Mouse (Mus musculus) stomach, embryonic 14.5 days (tissue): ENCODE results near the gene Tmem220. TPM values are rescaled to one million over a fixed set of nuclear protein-coding genes. Genes with fewer than 3 reads are reported as not detected.
A peak's percentile ranks its signal among the peaks of the same experiment; 100 is the strongest.
"Not testable (repeated sequence)": the region's sequence is repeated elsewhere in the genome, so short reads cannot be mapped to it uniquely, and the experiment has no call there.

Experiments used
- ATAC-seq: fragments of 200-750 bp; cut with Nextera tagmentation; 2 replicates; pipeline ENCODE4 v1.8.0; 2017; ENCODE audit warnings: low read depth, moderate TSS enrichment; ENCODE audit not compliant: insufficient number of reproducible peaks, insufficient read depth, low FRiP score
- H3K27ac ChIP-seq: fragments of 300-500 bp; sonication (generic); 2 replicates; pipeline ENCODE4 v1.5.1; 2014; ENCODE audit warnings: mild to moderate bottlenecking, low read length, moderate library complexity, mixed read lengths
- H3K27me3 ChIP-seq: fragments of 300-500 bp; sonication (generic); 2 replicates; pipeline ENCODE4 v1.6.1; 2014; ENCODE audit warnings: low read length, control low read depth, mixed read lengths; ENCODE audit not compliant: control insufficient read depth, insufficient read depth
- H3K36me3 ChIP-seq: fragments of 300-500 bp; sonication (generic); 2 replicates; pipeline ENCODE4 v1.6.1; 2014; ENCODE audit warnings: mild to moderate bottlenecking, control low read depth, low read length, moderate library complexity, mixed read lengths; ENCODE audit not compliant: control insufficient read depth, insufficient read depth
- H3K4me1 ChIP-seq: fragments of 300-500 bp; sonication (generic); 2 replicates; pipeline ENCODE4 v1.6.1; 2014; ENCODE audit warnings: low read length, control low read depth, mixed read lengths; ENCODE audit not compliant: control insufficient read depth, insufficient read depth
- H3K4me2 ChIP-seq: fragments of 300-500 bp; sonication (generic); replicated peaks from 2 replicates; pipeline ENCODE4 v1.6.1; 2014; ENCODE audit warnings: low read depth, low read length, control low read depth
- H3K4me3 ChIP-seq: fragments of 300-500 bp; sonication (generic); 2 replicates; pipeline ENCODE4 v1.5.1; 2014; ENCODE audit warnings: low read depth, low read length, control low read depth
- H3K9ac ChIP-seq: fragments of 300-500 bp; sonication (generic); replicated peaks from 2 replicates; pipeline ENCODE4 v1.6.1; 2014; ENCODE audit warnings: low read depth, mild to moderate bottlenecking, control low read depth, low read length, moderate library complexity, mixed read lengths
- H3K9me3 ChIP-seq: fragments of 300-500 bp; sonication (generic); 2 replicates; pipeline ENCODE4 v1.6.1; 2016; ENCODE audit warnings: low read depth, low read length, control low read depth; ENCODE audit not compliant: control insufficient read depth
- WGBS: fragments of 180-500 bp; shearing (Covaris S2); extraction: QIAGEN DNeasy Blood & Tissue Kit; methylation state at CpG from one replicate; pipeline ENCODE4 v1.1.7; 2014; 5-methylcytosine and 5-hydroxymethylcytosine counted together
- polyA plus RNA-seq: library from polyadenylated mRNA; unstranded; fragments of >200 nt; fragmentation: Nextera tagmentation; extraction: Ambion mirVana; gene quantifications from 2 replicates; pipeline ENCODE4 v1.2.1, GENCODE M21; 2014

Tmem220 gene
- polyA plus RNA-seq, 1 experiment from 2014 or later, result 2.2 TPM

DNA sequence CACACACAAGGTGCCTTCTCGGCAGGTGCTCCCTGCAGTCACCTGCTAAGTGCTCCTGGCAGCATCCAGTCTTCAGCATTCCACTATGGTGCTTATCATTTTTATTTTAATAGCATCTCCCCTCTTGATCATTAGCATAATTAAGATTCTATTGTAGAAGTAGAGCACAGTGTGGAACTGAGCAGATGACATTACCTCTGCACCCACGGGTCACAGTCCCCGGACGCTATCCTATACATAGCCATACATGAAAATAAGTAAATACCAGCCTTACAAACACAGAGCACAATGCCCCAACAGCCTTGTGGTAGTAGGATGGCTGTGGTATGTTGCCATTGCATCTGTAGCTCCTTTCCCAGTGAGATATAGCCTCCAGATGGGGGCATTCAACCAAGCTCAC, 16.4 kb upstream of the Tmem220 start:
- 91% methylated on average over 4 of the region's 4 CpGs for WGBS
- H3K9me3 ChIP-seq, result no peaks in the 10 kb centered on the region
- ATAC-seq, result no peak
- peak overlapping the region; percentile 27; the same call in 1 of the 2 replicates for H3K27ac ChIP-seq
- no peaks in the 10 kb centered on the region for H3K36me3 ChIP-seq
- no peak overlapping the region for H3K4me3 ChIP-seq
- H3K27me3 ChIP-seq, result no peaks in the 10 kb centered on the region
- no peak overlapping the region for H3K9ac ChIP-seq
- H3K4me1 ChIP-seq, result no peaks in the 10 kb centered on the region
- no peak overlapping the region for H3K4me2 ChIP-seq

DNA sequence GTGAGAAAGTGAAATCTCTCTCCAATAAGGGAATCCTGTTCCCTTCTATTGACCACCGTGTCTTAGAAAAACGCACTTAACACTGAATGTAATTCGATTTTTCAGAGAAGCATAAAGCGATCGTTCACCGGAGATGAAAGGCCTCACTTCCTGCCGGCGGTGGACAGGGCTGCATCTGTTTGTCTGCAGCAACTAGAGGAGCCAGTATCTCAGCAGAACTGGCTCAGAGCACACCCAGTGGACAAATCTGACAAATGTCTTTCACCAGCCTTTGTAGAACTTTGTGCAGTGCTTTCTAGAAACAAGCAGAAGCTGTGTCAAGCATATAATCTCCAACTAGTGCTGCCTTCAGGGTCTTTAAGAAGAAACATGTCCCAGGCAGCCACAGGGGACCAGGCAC, 14.5 kb upstream of the Tmem220 start:
- Histone ChIP-seq H3K9ac (no peak overlapping the region), H3K27me3 (no peaks in the 10 kb centered on the region), H3K27ac (peak overlapping the region; percentile 29), H3K4me1 (no peaks in the 10 kb centered on the region), H3K4me3 (no peak overlapping the region), H3K4me2 (no peak overlapping the region), H3K9me3 (no peaks in the 10 kb centered on the region), H3K36me3 (no peaks in the 10 kb centered on the region)
- 2% methylated on average over 8 of the region's 8 CpGs for whole genome bisulfite sequencing
- no peak for ATAC-seq

DNA sequence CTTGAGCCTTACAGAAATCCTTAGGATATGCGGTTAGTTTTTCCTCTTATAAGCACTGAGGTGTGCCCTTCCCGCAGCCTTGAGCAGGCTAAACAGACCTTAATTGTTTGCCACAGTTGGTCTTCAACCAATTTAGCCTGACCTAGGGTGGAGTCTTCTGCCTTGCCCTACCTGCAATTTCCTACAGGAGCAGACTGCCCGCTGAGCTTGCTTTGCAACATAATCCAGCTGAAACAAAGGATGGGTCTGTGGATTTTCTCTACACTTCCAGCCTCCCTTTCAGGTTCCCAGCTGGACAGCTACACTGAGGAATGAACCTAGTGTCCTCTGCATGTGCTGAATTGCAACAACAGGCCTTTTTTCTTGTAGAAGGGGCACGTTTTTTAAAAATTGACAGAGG, 13.3 kb upstream of the Tmem220 start:
- H3K36me3 ChIP-seq, result no peaks in the 10 kb centered on the region
- H3K4me1 ChIP-seq, result no peaks in the 10 kb centered on the region
- no peak overlapping the region for H3K9ac ChIP-seq
- no peak overlapping the region for H3K27ac ChIP-seq
- H3K4me2 ChIP-seq, result no peak overlapping the region
- no peaks in the 10 kb centered on the region for H3K9me3 ChIP-seq
- 52% methylated on average over 4 of the region's 4 CpGs for WGBS
- H3K4me3 ChIP-seq, result no peak overlapping the region
- no peak for ATAC-seq
- no peaks in the 10 kb centered on the region for H3K27me3 ChIP-seq

DNA sequence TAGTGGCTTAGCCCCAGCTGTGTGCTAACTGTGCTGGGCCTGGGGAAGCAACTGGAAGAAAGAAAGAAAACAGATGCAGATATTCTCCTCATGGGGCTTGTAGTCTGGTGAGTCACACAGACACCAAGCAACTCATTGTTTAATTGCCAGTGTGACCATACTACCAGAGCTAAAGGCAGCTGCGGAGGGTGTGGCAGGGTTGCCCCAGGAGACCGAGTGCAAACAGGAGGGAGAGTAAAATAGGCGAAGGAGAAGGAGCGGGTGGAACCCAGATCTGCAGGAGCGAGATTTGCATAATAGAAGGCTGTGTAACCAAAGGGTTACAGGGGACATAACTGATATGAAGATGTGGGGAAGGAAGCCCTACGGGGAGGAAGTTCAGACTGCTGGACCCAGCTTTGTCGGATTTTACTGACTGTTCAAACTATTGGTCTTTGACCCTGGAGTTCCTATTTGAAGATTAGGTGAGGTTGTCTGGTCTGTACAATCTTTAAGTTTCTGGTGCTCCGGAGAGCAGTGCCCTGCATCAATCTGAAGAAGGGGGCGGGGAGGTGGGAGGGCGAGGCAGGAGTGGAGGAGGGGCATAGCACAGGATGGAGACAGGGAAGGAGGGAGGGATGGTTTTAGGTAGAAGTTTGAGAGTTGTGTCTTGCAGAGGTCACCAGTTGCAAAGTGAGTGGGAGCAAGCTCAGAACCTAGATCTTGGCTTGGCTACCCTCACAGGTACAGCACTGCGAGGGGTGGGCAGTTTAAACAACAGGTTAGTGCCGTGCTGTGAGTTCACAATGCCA, 7.0 kb upstream of the Tmem220 start:
- no peaks in the 10 kb centered on the region for H3K36me3 ChIP-seq
- peak overlapping the region; percentile 41; the same call in 1 of the 2 replicates for H3K27ac ChIP-seq
- H3K27me3 ChIP-seq, result no peaks in the 10 kb centered on the region
- no peaks in the 10 kb centered on the region for H3K9me3 ChIP-seq
- WGBS, result 16% methylated on average over 12 of the region's 12 CpGs
- H3K4me2 ChIP-seq, result 0 out of 2 replicates have a peak overlapping the region, but pooled peaks have one; percentile 21
- no peak overlapping the region for H3K4me3 ChIP-seq
- no peaks in the 10 kb centered on the region for H3K4me1 ChIP-seq
- peak; percentile 88 for ATAC-seq
- no peak overlapping the region for H3K9ac ChIP-seq

DNA sequence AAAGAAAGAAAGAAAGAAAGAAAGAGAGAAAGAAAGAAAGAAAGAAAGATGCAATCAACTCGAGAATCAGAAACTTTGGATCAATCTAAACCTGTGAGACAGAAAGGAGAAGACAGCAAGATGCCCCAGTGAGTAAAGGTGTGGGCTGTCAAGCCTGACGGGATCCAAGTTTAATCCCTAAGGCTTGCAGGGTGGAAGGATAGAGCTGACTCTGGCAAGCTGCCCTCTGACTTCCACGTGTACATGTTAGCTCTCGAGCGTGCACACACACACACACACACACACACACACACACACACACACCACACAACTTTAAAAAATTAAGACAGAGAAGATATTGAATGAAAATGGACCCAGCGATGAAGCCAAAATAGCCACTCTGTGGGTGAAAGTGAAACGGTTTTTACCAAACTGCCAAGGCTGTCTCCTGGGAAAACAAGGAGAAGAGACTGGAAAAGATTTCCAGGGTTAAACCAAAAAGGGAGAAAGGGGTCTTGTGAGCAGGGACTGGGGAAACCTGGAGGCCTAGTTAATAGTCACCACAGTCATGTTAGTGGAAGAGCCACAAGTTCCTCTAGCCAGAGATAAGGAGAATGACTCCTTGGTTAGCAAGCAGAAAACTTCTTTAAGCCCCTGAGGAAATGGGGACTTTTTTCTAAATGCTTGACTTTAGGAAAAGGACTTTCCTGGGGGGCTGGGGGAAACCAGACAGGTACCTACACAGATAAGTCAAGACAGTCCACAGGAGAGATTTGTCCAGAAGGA, 5.1 kb upstream of the Tmem220 start:
- H3K4me1 ChIP-seq, result no peaks in the 10 kb centered on the region
- no peaks in the 10 kb centered on the region for H3K27me3 ChIP-seq
- H3K27ac ChIP-seq, result no peak overlapping the region
- ATAC-seq, result no peak
- no peak overlapping the region for H3K4me3 ChIP-seq
- 59% methylated on average over 7 of the region's 7 CpGs for WGBS
- no peak overlapping the region for H3K9ac ChIP-seq
- no peaks in the 10 kb centered on the region for H3K36me3 ChIP-seq
- H3K4me2 ChIP-seq, result no peak overlapping the region
- no peaks in the 10 kb centered on the region for H3K9me3 ChIP-seq

GRCm38 (mm10) chr11:67020948-67021347, 4.0 kb upstream of the Tmem220 start:
- H3K4me1 ChIP-seq, result no peaks in the 10 kb centered on the region
- 5% methylated on average over 12 of the region's 12 CpGs for WGBS
- H3K9ac ChIP-seq, result no peak overlapping the region
- ATAC-seq, result peak; percentile 46; the same call in 1 of the 2 replicates
- no peak overlapping the region for H3K27ac ChIP-seq
- peak overlapping the region; percentile 43 for H3K4me2 ChIP-seq
- H3K36me3 ChIP-seq, result no peaks in the 10 kb centered on the region
- no peaks in the 10 kb centered on the region for H3K27me3 ChIP-seq
- H3K4me3 ChIP-seq, result peak overlapping the region; percentile 13; the same call in 1 of the 2 replicates
- H3K9me3 ChIP-seq, result no peaks in the 10 kb centered on the region

DNA sequence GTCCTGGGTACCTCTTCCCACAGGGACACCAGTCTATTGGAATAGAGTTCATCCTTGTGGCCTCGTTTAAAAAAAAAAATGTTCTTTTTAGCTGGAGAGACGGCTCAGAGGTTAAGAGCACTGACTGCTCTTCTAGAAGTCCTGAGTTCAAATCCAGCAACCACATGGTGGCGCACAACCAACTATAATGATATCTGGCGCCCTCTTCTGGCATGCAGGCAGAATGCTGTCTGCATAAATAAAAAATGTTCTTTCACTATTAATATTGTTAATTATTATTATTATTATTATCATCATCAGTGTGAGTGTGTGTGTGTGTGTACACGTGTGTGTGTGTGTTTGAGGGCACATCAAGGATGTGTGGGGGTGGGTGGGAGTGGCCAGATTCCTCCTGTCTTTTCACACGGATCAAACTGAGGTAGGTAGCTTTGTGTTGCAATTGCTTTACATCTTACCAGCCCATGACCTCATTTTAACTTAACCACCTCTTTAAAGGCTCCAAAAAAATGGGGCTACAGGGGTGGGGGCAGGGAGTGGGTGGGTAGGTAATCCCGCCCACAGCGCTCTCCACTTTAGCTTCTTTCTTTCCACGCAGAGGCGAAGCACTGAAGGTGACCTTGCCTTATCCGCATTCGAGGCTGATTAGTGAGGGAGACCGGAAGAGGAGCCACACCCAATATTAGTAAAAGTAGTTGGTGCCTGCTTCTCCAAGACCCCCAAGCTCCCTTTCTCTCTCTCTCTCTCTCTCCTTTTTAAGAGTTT, 2.4 kb upstream of the Tmem220 start:
- H3K27me3 ChIP-seq, result no peaks in the 10 kb centered on the region

GRCm38 (mm10) chr11:67023191-67023590, 1.8 kb upstream of the Tmem220 start:
- H3K4me3 ChIP-seq, ATAC-seq, H3K36me3 ChIP-seq, H3K9me3 ChIP-seq, H3K9ac ChIP-seq, H3K27ac ChIP-seq, H3K27me3 ChIP-seq, H3K4me1 ChIP-seq, H3K4me2 ChIP-seq: not testable (repeated sequence)
- WGBS, result 52% methylated on average over 1 of the region's 1 CpGs

More for the DNA sequence above, 2.4 kb upstream of the Tmem220 start:
- H3K4me1 ChIP-seq, result no peaks in the 10 kb centered on the region
- no peak overlapping the region for H3K4me3 ChIP-seq
- no peak for ATAC-seq
- H3K9ac ChIP-seq, result no peak overlapping the region
- 85% methylated on average over 13 of the region's 13 CpGs for WGBS
- no peaks in the 10 kb centered on the region for H3K36me3 ChIP-seq
- no peak overlapping the region for H3K4me2 ChIP-seq
- no peak overlapping the region for H3K27ac ChIP-seq
- no peaks in the 10 kb centered on the region for H3K9me3 ChIP-seq
